Mouse (Mus musculus) gastrocnemius, adult 8-10 months (tissue): Measurements from ENCODE around the gene Runx2. TPM values are rescaled to one million over a fixed set of nuclear protein-coding genes. Genes with fewer than 3 reads are reported as not detected.

Experiments used
- DNase-seq, 2 experiments: peaks; one replicate each; pipeline ENCODE4 v3.0.0; 2022; ENCODE audit warnings: low spot score in 2 of 2
- total RNA-seq, 4 experiments: library from RNA; stranded (reverse); gene quantifications; 2 replicates each; pipeline ENCODE4 v1.2.4; 2022

Gene Runx2
- total RNA-seq, 4 experiments from 2014 or later, result 0.24 to 0.63 (median 0.42) TPM

GRCm38 (mm10) chr17:44714116-44714515 lies 100.5 kb downstream of the Runx2 start:
- DNase-seq, result no peak

- no peak for DNase-seq
Measured at GRCm38 (mm10) chr17:44713404-44713803, 101.2 kb downstream of the Runx2 start.

GRCm38 (mm10) chr17:44709516-44710252 lies 104.9 kb downstream of the Runx2 start:
- peak; percentile 45 for DNase-seq

- DNase-seq, result no peak
Measured at GRCm38 (mm10) chr17:44707956-44708355, 106.6 kb downstream of the Runx2 start.

GRCm38 (mm10) chr17:44706531-44706930 lies 108.1 kb downstream of the Runx2 start:
- DNase-seq, result no peak

GRCm38 (mm10) chr17:44702506-44703298 lies 111.9 kb downstream of the Runx2 start:
- no peak for DNase-seq

GRCm38 (mm10) chr17:44701531-44701930 lies 113.1 kb downstream of the Runx2 start:
- DNase-seq, result no peak

- no peak for DNase-seq
Measured at GRCm38 (mm10) chr17:44700326-44700725, 114.3 kb downstream of the Runx2 start.

GRCm38 (mm10) chr17:44697053-44697452 lies 117.5 kb downstream of the Runx2 start:
- DNase-seq, result no peak

GRCm38 (mm10) chr17:44693552-44693951 lies 121.0 kb downstream of the Runx2 start:
- DNase-seq, result no peak

GRCm38 (mm10) chr17:44691517-44691916 lies 123.1 kb downstream of the Runx2 start:
- DNase-seq, result no peak

- no peak for DNase-seq
Measured at GRCm38 (mm10) chr17:44690410-44691035, 124.1 kb downstream of the Runx2 start.

- no peak for DNase-seq
Measured at GRCm38 (mm10) chr17:44688306-44688705, 126.3 kb downstream of the Runx2 start.

GRCm38 (mm10) chr17:44685514-44685913 lies 129.1 kb downstream of the Runx2 start:
- no peak for DNase-seq

GRCm38 (mm10) chr17:44683026-44683425 lies 131.6 kb downstream of the Runx2 start:
- DNase-seq, result no peak

- peak; percentile 37 to 50 for DNase-seq
Measured at GRCm38 (mm10) chr17:44677782-44678181, 136.8 kb downstream of the Runx2 start.

- DNase-seq, result peak in 1 of 2 experiments; percentile 19
Measured at GRCm38 (mm10) chr17:44672806-44673205, 141.8 kb downstream of the Runx2 start.

GRCm38 (mm10) chr17:44671946-44672692 lies 142.5 kb downstream of the Runx2 start:
- DNase-seq, result peak; percentile 35 to 55

GRCm38 (mm10) chr17:44669985-44670384 lies 144.6 kb downstream of the Runx2 start:
- DNase-seq, result no peak

- DNase-seq, result no peak
Measured at GRCm38 (mm10) chr17:44667346-44667745, 147.3 kb downstream of the Runx2 start.

GRCm38 (mm10) chr17:44663872-44664271 lies 150.7 kb downstream of the Runx2 start:
- DNase-seq, result no peak
